Mouse (Mus musculus) urinary bladder, postnatal 10 days (tissue): ENCODE data around the gene Acyp1.

Experiments used
- DNase-seq: peaks from one replicate; pipeline ENCODE4 v3.0.0; 2022; ENCODE audit warnings: low spot score

Gene Acyp1

DNA sequence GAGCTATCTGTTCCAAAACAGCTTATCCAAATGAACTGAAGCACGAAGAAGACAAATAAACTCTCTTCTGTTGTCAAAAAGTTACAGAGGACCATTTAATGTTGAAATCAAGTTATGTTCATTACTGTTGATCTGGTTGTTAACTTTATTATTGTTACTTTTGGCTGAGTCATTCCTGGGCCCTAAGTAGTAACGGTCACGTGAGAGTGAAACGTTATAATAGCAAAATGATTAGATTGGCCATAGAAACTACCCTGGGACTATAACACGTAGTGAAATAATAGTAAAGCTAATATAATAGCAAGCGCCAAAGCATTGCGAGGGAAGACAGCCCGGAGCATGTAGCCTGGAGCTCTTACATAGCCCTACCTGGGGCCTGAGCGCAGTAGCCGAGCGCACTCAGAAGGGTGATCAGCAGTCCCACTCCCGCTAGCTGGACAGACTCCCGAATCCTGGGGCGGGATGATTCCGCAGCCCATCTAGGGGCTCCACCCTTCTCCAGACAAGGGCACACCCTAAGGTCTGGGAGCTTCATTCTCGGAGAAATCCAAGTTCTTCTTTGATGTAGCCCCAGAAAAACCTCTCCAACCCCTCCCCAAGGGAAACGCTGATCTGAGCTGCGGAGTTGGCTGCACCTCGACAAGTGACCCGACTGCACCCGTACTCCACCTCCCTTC, at the start of gene Acyp1:
Acyp1 (minus strand) TSS at position 630 of the 677 bp plus-strand sequence.
- DNase-seq, result no peak

GRCm38 (mm10) chr12:85337567-85338311, 49.5 kb upstream of the Acyp1 start:
- DNase-seq, result no peak

DNA sequence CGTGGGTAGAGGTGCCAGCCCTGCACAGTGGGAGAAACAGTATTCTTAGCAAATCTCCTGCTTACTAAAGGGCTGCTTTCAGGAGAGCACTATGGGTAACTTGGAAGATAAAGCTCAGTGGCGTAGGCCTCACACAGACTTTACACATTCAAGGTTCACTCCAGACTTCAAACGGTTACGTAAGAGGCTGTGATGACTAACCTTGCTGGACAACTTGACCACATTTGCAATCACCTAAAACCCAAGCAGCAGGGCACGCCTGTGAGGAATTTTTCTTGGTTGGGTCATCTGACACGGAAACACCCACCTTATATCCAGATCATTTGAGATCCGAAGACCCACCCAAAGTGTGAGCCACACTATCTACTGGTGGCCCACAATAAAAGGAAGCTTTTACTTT, 41.9 kb upstream of the Acyp1 start:
- no peak for DNase-seq

DNA sequence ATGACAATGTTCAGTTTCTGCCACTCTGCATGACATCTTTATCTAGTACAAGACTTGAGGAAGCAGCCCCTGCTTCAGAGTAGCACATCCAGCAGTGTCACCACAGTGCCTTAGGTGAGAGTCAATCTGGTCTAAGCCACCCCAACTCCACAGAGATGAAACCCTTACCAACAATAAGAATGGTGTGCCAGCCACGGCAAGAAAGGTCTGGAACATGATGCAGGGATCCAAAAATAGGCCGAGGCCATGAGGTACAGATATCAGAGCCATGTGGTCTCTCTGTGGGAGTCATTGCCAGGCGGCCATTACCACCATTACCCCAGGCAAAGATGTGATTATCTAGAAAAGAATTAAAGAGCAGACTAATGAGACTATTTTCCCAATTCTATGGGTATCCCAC, 20.4 kb upstream of the Acyp1 start:
- no peak for DNase-seq

DNA sequence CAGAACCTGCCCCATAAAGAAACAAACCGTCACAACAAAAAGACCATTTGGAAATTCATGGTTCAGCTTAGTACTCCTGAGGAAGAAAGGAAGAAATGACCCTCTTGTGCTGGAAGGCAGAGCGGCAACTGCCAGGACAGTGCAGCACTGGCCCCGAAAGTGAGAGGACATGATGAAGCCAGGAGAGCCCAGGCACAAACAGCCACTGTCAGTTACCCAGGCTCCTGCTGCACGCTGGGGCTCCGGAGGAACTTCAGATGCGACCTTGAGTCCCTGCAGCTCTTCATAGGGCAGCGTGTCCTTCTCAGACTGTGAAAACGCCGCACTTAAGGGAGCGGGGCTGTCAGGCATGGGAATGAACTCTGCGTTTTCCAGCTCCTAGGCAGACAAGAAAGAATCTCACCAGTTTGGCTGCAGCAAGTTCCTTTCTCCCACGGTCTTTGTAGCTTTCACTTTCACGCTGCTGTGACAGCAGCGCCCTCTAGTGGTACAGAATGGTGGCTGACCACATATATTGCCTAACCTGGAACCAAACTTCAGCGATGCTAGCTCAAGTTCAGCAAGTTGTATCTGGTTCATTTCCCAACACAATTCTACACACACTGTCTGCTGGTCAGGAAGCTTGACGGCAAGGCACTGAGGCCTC, 17.1 kb upstream of the Acyp1 start:
- peak; percentile 35 for DNase-seq

DNA sequence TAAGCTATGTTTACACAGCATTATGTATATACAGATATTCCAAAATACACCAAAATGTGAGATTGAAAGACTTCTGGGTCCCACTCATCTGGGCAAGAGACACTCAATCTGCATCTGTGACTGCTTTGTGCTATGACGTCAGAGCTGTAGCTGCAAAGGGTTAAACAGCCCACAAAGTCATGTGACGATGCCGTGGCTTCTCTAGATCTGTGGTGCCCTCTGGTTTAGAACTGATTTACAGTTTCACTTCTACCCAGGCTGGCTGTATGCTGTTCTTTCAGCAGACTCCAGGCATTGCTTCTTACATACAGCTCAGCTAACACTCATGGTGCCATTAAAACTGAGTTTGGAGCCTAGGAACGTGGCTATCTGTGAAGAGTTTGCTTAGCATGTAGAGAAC, 16.5 kb upstream of the Acyp1 start:
- no peak for DNase-seq

- DNase-seq, result no peak
Observed at GRCm38 (mm10) chr12:85303256-85303655, 15.0 kb upstream of the Acyp1 start.

GRCm38 (mm10) chr12:85298835-85299180, 10.6 kb upstream of the Acyp1 start:
- DNase-seq, result no peak

- no peak for DNase-seq
Observed at GRCm38 (mm10) chr12:85298127-85298834, 10.0 kb upstream of the Acyp1 start.

GRCm38 (mm10) chr12:85297345-85297997, 9.2 kb upstream of the Acyp1 start:
- no peak for DNase-seq

- no peak for DNase-seq
Observed at GRCm38 (mm10) chr12:85296915-85297314, 8.7 kb upstream of the Acyp1 start.

DNA sequence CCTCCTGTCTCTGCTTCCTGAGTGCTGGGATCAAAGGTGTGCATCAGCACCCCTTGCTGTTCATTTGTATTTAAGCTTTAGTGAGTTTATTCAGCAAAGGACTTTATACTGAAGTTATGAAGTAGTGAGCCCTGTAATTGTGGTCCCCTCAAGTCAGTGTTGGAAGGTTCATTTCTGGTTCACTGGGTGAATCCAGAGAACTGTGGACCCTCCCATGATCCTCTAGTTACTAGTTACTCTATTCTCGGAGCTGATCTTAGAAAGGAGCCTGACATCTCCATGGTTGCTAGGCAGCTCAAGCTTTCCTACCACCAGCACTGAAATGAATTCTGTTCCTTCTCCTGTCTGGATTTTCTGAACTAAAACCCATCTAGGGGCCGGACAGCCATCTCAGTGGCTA, 7.3 kb upstream of the Acyp1 start:
- DNase-seq, result no peak

DNA sequence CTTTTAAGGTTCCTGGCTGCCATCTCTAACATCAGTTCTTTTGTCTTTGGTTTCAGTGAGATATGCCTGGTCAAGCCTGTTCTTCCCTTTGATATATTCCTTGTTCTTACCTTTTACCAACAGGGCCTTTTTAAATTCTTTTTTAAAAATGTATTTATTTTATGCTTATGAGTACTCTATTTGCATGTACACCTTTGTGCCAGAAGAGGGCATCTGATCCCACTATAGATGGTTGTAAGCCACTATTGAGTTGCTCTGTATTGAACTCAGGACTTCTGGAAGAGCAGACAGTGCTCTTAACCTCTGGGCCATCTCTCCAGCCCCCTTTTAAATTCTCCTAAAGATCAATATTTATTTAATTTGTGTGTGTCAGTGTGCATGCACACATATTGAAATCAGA, 4.7 kb upstream of the Acyp1 start:
- DNase-seq, result no peak

DNA sequence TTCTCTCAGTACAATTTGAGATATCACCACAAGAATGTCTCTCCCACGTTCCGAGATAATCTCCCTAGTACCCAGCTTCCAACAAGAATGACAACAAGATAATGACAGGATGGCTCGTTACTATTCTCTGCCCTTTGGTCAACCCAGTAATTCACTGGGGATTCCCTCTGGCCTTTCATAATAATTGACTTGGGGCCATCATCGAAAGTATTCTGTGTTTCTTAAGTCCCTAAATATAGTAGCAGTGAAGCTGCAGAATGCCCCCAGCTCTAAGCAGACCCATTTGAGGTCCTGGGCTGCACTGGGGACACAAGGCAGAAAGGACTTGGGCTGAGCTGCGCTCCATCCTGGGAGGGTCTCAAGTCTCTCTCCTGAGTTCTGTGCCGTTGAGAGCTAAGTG, 4.0 kb upstream of the Acyp1 start:
- no peak for DNase-seq

GRCm38 (mm10) chr12:85291541-85291940, 3.3 kb upstream of the Acyp1 start:
- DNase-seq, result no peak

DNA sequence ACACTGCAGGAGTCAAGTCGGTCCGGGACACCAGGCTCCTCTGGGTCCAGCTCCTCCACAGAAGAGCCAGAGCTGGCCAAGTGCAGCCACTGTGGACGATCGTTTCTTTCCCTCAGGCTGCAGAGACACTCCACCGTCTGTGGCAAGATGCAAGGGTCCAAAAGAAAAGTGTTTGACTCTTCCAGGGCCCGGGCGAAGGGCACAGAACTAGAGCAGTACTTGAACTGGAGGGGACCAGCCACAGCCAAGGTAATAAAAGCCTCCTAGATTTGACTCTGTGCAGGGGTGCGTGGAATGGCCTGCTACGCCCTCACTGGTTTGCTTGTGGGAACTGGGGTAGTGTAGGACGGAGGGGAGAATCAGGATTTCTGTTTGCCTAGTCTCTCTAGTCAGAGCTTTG, 2.4 kb upstream of the Acyp1 start:
- no peak for DNase-seq

GRCm38 (mm10) chr12:85289157-85290000, 1.1 kb upstream of the Acyp1 start:
- DNase-seq, result no peak

- peak; percentile 64 for DNase-seq
Observed at GRCm38 (mm10) chr12:85288486-85289156, 383 bp upstream of the Acyp1 start, which contains the start of gene Zc2hc1c. Zc2hc1c (plus strand) TSS chr12:85288591.

DNA sequence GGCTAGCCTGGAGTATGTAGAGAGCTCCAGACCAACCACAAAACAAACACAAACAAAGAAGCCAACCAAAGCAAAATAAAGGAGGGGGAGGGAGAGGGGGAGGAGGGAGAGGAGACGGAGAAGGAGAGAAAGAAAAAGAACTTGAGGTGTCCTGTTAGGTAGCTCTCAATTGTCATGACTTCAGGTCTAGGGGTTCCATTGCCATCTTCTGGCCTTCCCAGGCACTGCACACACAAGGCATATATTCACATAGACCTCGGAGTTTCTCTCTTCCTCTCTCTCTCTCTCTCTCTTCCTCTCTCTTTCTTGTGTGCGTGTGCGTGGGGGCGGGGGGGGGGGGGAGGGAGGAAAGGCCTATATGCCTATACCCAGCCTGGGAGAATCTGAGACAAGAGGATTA, 1.3 kb downstream of the Acyp1 start:
- no peak for DNase-seq

GRCm38 (mm10) chr12:85284996-85285395, 3.2 kb downstream of the Acyp1 start:
- no peak for DNase-seq

GRCm38 (mm10) chr12:85284331-85284730, 3.9 kb downstream of the Acyp1 start:
- no peak for DNase-seq
